Mouse (Mus musculus) right cerebral cortex, adult 18-20 months (tissue): ENCODE data around the gene Gm20431.

Experiments used
- DNase-seq: peaks from one replicate; pipeline ENCODE4 v3.0.0; 2022; ENCODE audit warnings: mixed read lengths

Gene Gm20431

DNA sequence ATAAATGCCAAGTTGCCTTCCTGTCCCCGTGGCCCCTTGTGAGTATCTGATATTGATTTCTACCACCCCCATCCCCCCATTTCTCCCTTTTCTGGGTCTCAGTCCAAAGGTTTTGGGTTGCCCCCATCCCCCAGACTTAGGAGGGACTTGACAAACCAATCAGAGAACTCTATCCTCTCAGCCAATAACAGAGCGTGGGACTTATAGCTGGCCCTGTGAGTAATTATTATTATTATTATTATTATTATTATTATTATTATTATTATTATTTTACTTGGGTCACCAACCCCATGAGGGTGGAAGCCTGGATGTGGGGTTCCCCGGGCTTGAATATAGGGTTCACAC lies 96.0 kb downstream of the Gm20431 start:
- no peak for DNase-seq

DNA sequence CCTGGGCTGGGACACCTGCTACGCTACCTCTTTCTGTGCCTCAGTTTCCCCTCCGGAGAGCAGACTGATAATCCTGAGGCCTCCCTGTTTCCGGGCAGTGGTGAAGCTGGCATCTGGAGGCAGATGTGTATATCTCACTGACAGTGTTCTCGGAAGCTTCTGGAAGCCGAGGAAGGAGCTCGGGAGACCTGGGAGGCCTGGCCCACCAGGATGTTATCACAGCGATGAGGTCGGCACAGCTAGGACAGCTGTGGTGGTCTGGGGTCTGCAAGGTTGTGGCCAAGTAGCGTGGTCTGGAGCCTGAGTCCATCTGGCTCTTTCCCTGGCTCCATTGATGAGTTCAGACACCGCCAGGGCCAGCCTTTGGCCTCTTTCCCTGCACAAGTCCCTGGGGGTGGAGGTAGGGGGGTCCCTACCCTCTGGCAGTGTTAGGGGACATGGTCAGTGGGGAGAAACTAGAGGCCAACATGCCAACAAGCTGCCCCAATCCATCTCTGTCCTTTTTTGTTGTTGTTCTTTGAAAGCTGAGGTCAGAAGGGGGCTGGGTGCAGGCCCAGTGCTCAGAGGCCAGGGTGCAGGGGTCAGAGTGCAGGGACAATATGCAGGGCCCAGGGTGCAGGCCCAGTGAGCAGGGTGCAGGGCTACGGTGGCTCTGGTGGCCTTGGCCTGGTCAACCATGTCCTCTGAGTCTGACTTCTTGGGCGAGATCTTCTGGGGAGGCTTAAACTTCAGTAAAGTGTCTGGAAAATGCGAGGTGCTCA lies 96.6 kb downstream of the Gm20431 start:
- no peak for DNase-seq

GRCm38 (mm10) chr2:167563703-167564102 lies 97.6 kb downstream of the Gm20431 start:
- no peak for DNase-seq

DNA sequence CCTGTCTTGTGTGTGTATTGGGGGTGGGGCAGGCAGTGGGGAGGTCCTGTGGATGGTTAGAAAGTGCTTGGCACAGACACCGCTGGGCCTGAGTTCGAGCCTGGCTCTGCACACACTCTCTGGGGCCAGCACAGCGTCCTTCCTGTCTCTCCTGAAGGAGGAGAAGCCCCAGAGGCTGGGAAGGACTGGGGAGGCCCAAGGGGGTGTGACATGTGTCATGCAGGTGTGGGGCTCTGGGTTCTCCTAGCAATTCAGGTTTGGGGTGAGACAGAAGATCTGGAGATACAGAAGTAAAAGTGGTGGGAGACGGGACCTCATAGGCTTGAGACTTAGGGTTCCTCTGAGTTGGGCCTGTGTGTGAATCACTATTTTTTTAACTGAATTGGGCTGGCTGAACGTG lies 98.3 kb downstream of the Gm20431 start:
- DNase-seq: no peak

- DNase-seq: no peak
These were observed 99.2 kb downstream of the Gm20431 start for GRCm38 (mm10) chr2:167562101-167562500.

GRCm38 (mm10) chr2:167559413-167559812 lies 101.9 kb downstream of the Gm20431 start:
- no peak for DNase-seq
